Mouse (Mus musculus) embryonic facial prominence, embryonic 11.5 days (tissue): ENCODE measurements around the gene Tnnt1. TPM values are rescaled to one million over a fixed set of nuclear protein-coding genes. Genes with fewer than 3 reads are reported as not detected.
"Not testable (repeated sequence)": the region's sequence is repeated elsewhere in the genome, so short reads cannot be mapped to it uniquely, and the experiment has no call there.

Experiments
- ATAC-seq: fragments of 200-750 bp; cut with Nextera tagmentation; replicated peaks from 2 replicates; pipeline ENCODE4 v1.8.0; 2017; ENCODE audit warnings: low read depth; ENCODE audit not compliant: insufficient number of reproducible peaks, low FRiP score, low TSS enrichment
- DNase-seq: peaks from one replicate; pipeline ENCODE4 v3.0.0-alpha.2; 2015; ENCODE audit warnings: low spot score
- H3K27ac ChIP-seq: fragments of 300-500 bp; sonication (generic); replicated peaks from 2 replicates; pipeline ENCODE4 v1.5.1; 2014; ENCODE audit warnings: mild to moderate bottlenecking, low read depth, low read length, control low read depth
- H3K27me3 ChIP-seq: fragments of 300-500 bp; sonication (generic); 2 replicates; pipeline ENCODE4 v1.6.1; 2014; ENCODE audit warnings: mild to moderate bottlenecking, low read length, moderate library complexity, mixed read lengths; ENCODE audit not compliant: control insufficient read depth, insufficient read depth
- H3K36me3 ChIP-seq: fragments of 300-500 bp; sonication (generic); replicated peaks from 2 replicates; pipeline ENCODE4 v1.6.1; 2014; ENCODE audit warnings: low read depth, mild to moderate bottlenecking, low read length, moderate library complexity, mixed read lengths; ENCODE audit not compliant: control insufficient read depth, insufficient read depth
- H3K4me1 ChIP-seq: fragments of 300-500 bp; sonication (generic); 2 replicates; pipeline ENCODE4 v1.6.1; 2014; ENCODE audit warnings: low read length, mixed read lengths; ENCODE audit not compliant: control insufficient read depth, insufficient read depth
- H3K4me2 ChIP-seq: fragments of 300-500 bp; sonication (generic); 2 replicates; pipeline ENCODE4 v1.6.1; 2014; ENCODE audit warnings: low read depth, mild to moderate bottlenecking, control low read depth, low read length, moderate library complexity
- H3K4me3 ChIP-seq: fragments of 300-500 bp; sonication (generic); 2 replicates; pipeline ENCODE4 v1.5.1; 2014; ENCODE audit warnings: low read depth, low read length, control low read depth
- H3K9ac ChIP-seq: fragments of 300-500 bp; sonication (generic); replicated peaks from 2 replicates; pipeline ENCODE4 v1.6.1; 2014; ENCODE audit warnings: mild to moderate bottlenecking, control low read depth, low read length
- H3K9me3 ChIP-seq: fragments of 300-500 bp; sonication (generic); replicated peaks from 2 replicates; pipeline ENCODE4 v1.6.1; 2016; ENCODE audit warnings: mild to moderate bottlenecking, low read length, inconsistent platforms, mixed read lengths; ENCODE audit not compliant: control insufficient read depth
- WGBS: fragments of 180-500 bp; shearing (Covaris S2); extraction: QIAGEN DNeasy Blood & Tissue Kit; methylation state at CpG from one replicate; pipeline ENCODE4 v1.1.7; 2014; 5-methylcytosine and 5-hydroxymethylcytosine counted together
- polyA plus RNA-seq: library from polyadenylated mRNA; unstranded; fragments of >200 nt; fragmentation: Nextera tagmentation; extraction: Ambion mirVana; gene quantifications from 2 replicates; pipeline ENCODE4 v1.2.1, GENCODE M21; 2014

Tnnt1 gene
- polyA plus RNA-seq, 1 experiment from 2014 or later = 61.5 TPM

- no peak overlapping the region for H3K27ac ChIP-seq
- peak overlapping the region; percentile 61 for H3K9ac ChIP-seq
- H3K27me3 ChIP-seq = 0 out of 2 replicates have a peak, but pooled peaks cover 1% of the 10 kb centered on the region
- peak overlapping the region; percentile 56 for H3K4me2 ChIP-seq
- no peaks in the 10 kb centered on the region for H3K36me3 ChIP-seq
- H3K9me3 ChIP-seq = no peaks in the 10 kb centered on the region
- peak overlapping the region; percentile 27 for H3K4me3 ChIP-seq
- no peaks in the 10 kb centered on the region for H3K4me1 ChIP-seq
- WGBS = 21% methylated on average over 40 of the region's 40 CpGs
- peak; percentile 95 for DNase-seq
- peak; percentile 85 for ATAC-seq
Measured at GRCm38 (mm10) chr7:4526341-4527301, 10.4 kb upstream of the Tnnt1 start.

GRCm38 (mm10) chr7:4524212-4524922 is 8.2 kb upstream of the Tnnt1 start, which contains the start of gene Tnni3:
Gene Tnni3, minus strand, starts transcription at chr7:4524229.
- not testable (repeated sequence) for H3K27me3 ChIP-seq, ATAC-seq

DNA sequence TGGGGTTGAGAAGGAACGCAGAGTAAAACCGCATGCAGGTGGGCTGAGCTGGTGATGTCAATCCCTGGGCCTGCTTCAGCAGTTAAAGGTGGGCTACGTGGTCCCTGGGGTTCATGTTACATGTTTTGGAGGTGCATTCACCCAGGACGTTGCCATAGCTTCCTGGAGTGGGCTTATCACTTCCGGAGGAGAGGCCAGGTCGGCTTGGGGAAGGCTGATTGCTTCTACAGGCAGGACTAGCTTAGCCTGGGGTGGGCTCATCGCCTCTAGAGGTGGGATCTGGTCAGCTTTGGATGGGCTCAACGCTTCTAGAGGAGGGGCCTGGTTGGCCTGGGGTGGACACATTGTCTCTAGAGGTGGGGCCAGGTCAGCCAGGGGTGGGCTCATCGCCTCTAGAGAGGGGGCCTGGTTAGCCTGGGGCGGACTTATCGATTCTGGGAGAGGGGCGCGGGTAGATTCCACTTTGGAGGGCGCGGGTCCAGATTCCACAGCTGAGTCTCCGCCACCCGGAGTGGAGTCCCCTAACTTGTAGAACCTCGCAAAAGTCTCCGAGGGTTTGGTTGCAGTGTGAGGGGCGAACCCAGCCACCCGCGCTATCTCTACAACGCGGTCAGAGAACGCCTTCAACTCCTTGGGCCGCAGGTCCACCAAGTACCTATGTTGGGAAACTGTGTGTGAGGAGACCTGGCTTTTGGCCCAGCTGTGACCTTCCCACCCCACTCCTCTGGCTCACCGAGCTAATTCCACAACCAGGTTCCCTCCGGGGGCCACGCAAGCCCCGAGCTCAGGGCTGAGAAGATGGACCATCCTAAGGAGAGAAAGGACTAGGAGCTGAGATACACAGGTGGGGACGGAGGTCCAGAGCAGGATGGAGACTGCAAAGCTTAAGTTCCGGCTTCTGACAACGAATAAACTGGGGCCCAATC is 7.3 kb upstream of the Tnnt1 start:
- Histone ChIP-seq H3K9ac (no peak overlapping the region), H3K4me3 (no peak overlapping the region), H3K36me3 (no peaks in the 10 kb centered on the region), H3K9me3 (no peaks in the 10 kb centered on the region), H3K27ac (no peak overlapping the region), H3K27me3 (0 out of 2 replicates have a peak, but pooled peaks cover 4% of the 10 kb centered on the region), H3K4me2 (no peak overlapping the region), H3K4me1 (no peaks in the 10 kb centered on the region)
- WGBS = 89% methylated on average over 33 of the region's 33 CpGs
- no peak for DNase-seq
- no peak for ATAC-seq

More at GRCm38 (mm10) chr7:4524212-4524922, 8.2 kb upstream of the Tnnt1 start, which contains the start of gene Tnni3:
- not testable (repeated sequence) for H3K27ac ChIP-seq, H3K4me1 ChIP-seq, H3K9ac ChIP-seq, H3K36me3 ChIP-seq, H3K9me3 ChIP-seq, H3K4me3 ChIP-seq, H3K4me2 ChIP-seq
- 73% methylated on average over 15 of the region's 15 CpGs for WGBS
- DNase-seq = peak; percentile 77

DNA sequence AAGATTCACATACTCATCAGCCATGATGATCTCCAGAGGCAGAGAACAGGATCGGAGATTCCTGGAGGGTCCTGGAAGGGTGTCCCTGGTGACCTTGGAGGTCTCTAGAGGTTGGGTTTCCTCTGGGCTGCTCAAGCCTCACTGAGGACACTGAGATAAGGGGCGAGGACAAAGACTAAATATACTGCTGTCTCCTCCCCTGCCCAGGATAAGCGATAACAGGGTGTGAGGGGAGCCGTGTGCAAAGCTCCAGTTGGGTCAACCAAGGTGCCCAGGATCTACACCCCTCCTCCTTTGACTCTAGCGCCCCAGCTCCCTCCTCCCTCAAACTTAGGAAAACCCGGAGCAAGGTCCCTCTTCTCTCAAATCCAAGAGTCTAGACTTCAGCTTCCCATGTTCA is 6.1 kb upstream of the Tnnt1 start:
- H3K36me3 ChIP-seq = no peaks in the 10 kb centered on the region
- no peak overlapping the region for H3K4me3 ChIP-seq
- ATAC-seq (no peak), DNase-seq (no peak)
- 0 out of 2 replicates have a peak, but pooled peaks cover 4% of the 10 kb centered on the region for H3K27me3 ChIP-seq
- no peaks in the 10 kb centered on the region for H3K4me1 ChIP-seq
- H3K9ac ChIP-seq = no peak overlapping the region
- 82% methylated on average over 6 of the region's 6 CpGs for WGBS
- H3K4me2 ChIP-seq = no peak overlapping the region
- no peaks in the 10 kb centered on the region for H3K9me3 ChIP-seq
- H3K27ac ChIP-seq = no peak overlapping the region

- no peak for ATAC-seq
- no peak overlapping the region for H3K9ac ChIP-seq
- peak; percentile 40 for DNase-seq
- H3K9me3 ChIP-seq = no peaks in the 10 kb centered on the region
- no peak overlapping the region for H3K27ac ChIP-seq
- peak overlapping the region; percentile 3; the same call in 1 of the 2 replicates for H3K4me3 ChIP-seq
- no peaks in the 10 kb centered on the region for H3K36me3 ChIP-seq
- H3K4me1 ChIP-seq = no peaks in the 10 kb centered on the region
- WGBS = 32% methylated on average over 32 of the region's 32 CpGs
- 0 out of 2 replicates have a peak, but pooled peaks cover 4% of the 10 kb centered on the region for H3K27me3 ChIP-seq
- H3K4me2 ChIP-seq = peak overlapping the region; percentile 31
Measured at GRCm38 (mm10) chr7:4521231-4522003, 5.2 kb upstream of the Tnnt1 start.

DNA sequence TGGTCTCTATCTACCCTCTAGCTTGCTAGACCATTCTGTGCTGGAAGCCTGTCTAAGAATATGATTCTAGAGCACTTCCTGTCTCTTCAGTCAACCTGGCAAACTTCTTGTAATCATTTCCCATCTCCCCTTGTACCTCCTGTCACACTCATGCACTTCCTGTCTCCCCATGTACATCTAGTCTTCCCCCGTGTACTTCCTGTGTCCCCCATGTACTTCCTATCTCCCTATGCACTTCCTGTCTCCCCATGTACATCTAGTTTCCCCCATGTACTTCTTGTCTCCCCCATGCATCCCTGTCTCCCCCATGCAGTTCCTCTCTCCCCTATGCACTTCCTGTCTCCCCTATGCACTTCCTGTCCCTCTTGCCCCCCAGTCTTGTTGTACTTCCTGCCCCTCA is 2.3 kb upstream of the Tnnt1 start:
- no peaks in the 10 kb centered on the region for H3K9me3 ChIP-seq
- H3K27ac ChIP-seq = no peak overlapping the region
- H3K4me2 ChIP-seq = no peak overlapping the region
- WGBS = 79% methylated on average over 1 of the region's 1 CpGs
- no peaks in the 10 kb centered on the region for H3K36me3 ChIP-seq
- no peak for DNase-seq
- no peak overlapping the region for H3K9ac ChIP-seq
- no peak overlapping the region for H3K4me3 ChIP-seq
- no peak for ATAC-seq
- H3K27me3 ChIP-seq = 0 out of 2 replicates have a peak, but pooled peaks cover 4% of the 10 kb centered on the region
- H3K4me1 ChIP-seq = no peaks in the 10 kb centered on the region

- Histone ChIP-seq H3K4me3 (no peak overlapping the region), H3K4me2 (no peak overlapping the region), H3K27ac (no peak overlapping the region), H3K27me3 (no peaks in the 10 kb centered on the region), H3K36me3 (no peaks in the 10 kb centered on the region), H3K9ac (peak overlapping the region; percentile 1; the same call in 1 of the 2 replicates), H3K4me1 (no peaks in the 10 kb centered on the region), H3K9me3 (no peaks in the 10 kb centered on the region)
- no peak for DNase-seq
- peak; percentile 41; the same call in 1 of the 2 replicates for ATAC-seq
- WGBS = 55% methylated on average over 6 of the region's 6 CpGs
Measured at GRCm38 (mm10) chr7:4515853-4516252, 329 bp downstream of the Tnnt1 start.
